Mouse (Mus musculus) olfactory bulb, adult 2 months (tissue): ENCODE measurements around the gene Dnajc8.

Experiments
- CTCF ChIP-seq: fragments of 200-500 bp; IDR thresholded peaks from 2 replicates; pipeline ENCODE4 v1.5.1; 2012; ENCODE audit warnings: low read depth, mild to moderate bottlenecking, low read length, moderate library complexity; ENCODE audit not compliant: insufficient read depth
- POLR2A ChIP-seq: fragments of 200-500 bp; IDR thresholded peaks from 2 replicates; pipeline ENCODE4 v1.6.1; 2012; ENCODE audit warnings: mild to moderate bottlenecking, low read depth, low read length, moderate library complexity; ENCODE audit not compliant: insufficient read depth

DNA sequence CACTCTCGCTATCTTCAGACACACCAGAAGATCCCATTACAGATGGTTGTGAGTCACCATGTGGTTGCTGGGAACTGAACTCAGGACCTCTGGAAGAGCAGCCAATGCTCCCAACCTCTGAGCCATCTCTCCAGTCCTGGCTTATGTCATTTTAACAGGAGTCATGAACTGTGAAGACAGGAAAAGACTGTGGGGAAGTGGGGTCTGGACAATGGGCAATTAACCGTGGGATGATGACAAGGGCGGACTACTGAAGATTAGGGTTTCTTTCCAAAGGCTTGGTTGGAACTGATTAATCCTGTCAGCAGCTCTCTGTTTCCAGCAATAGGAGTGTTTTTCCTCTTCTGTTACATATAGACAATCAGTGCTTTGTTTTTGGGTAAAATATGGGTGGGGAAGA is 64.4 kb downstream of the Dnajc8 start:
- TF ChIP-seq CTCF = no peak
- no peak for TF ChIP-seq POLR2A
